Mouse (Mus musculus) common myeloid progenitor, adult 5-6 weeks (primary cell): Measurements from ENCODE around the gene Cd79a. TPM values are rescaled to one million over a fixed set of nuclear protein-coding genes. Genes with fewer than 3 reads are reported as not detected.
A peak's percentile ranks its signal among the peaks of the same experiment; 100 is the strongest.

Experiments used
- ATAC-seq: replicated peaks from 2 replicates; pipeline ENCODE4 v1.8.0; 2016; ENCODE audit warnings: low read depth, mild to moderate bottlenecking, moderate TSS enrichment, inconsistent platforms; ENCODE audit not compliant: poor library complexity, severe bottlenecking
- total RNA-seq: library from RNA; stranded (forward); fragments of 200-1000, 187-1606 nt; gene quantifications from 2 replicates; pipeline ENCODE4 v1.2.3, GENCODE M21; 2017

The Cd79a gene
- total RNA-seq, 1 experiment from 2014 or later, result not detected

- ATAC-seq, result peak; percentile 37
Observed at GRCm38 (mm10) chr7:24907211-24907748, 10.1 kb downstream of the Cd79a start.

GRCm38 (mm10) chr7:24912480-24912879 is 15.3 kb downstream of the Cd79a start:
- ATAC-seq, result no peak

- no peak for ATAC-seq
Observed at GRCm38 (mm10) chr7:24918763-24919323, 21.7 kb downstream of the Cd79a start.

GRCm38 (mm10) chr7:24919728-24920127 is 22.5 kb downstream of the Cd79a start:
- ATAC-seq, result no peak

- no peak for ATAC-seq
Observed at GRCm38 (mm10) chr7:24930475-24930874, 33.3 kb downstream of the Cd79a start.

GRCm38 (mm10) chr7:24931651-24932050 is 34.5 kb downstream of the Cd79a start:
- no peak for ATAC-seq

- no peak for ATAC-seq
Observed at GRCm38 (mm10) chr7:24943641-24944040, 46.5 kb downstream of the Cd79a start.

- ATAC-seq, result peak; percentile 24
Observed at GRCm38 (mm10) chr7:24944257-24944950, 47.2 kb downstream of the Cd79a start, which contains the start of gene Gm4881. TSS of gene Gm4881 (minus strand) at chr7:24944494.

- ATAC-seq, result no peak
Observed at GRCm38 (mm10) chr7:24947316-24948048, 50.3 kb downstream of the Cd79a start.

- no peak for ATAC-seq
Observed at GRCm38 (mm10) chr7:24948774-24949173, 51.6 kb downstream of the Cd79a start.

- peak; percentile 69 for ATAC-seq
Observed at GRCm38 (mm10) chr7:24949958-24950623, 52.9 kb downstream of the Cd79a start.

Other genes starting within 250 kb of the Cd79a start
- not detected in 2 replicates for gene Tex101, start 220.7 kb upstream of the Cd79a start, total RNA-seq
- gene BC049730, start 188.1 kb upstream of the Cd79a start, total RNA-seq, result not detected in 2 replicates
- gene Gm4763, start 170.5 kb upstream of the Cd79a start, total RNA-seq, result not detected in 2 replicates
- gene Cd177, start 137.1 kb upstream of the Cd79a start, total RNA-seq, result 5.7 and 9.7 TPM in 2 replicates
- gene Ceacam10, start 120.2 kb upstream of the Cd79a start, total RNA-seq, result 1.2 TPM in 1 of 2 replicates, not detected in the other
- 34.7 and 43.7 TPM in 2 replicates for gene Gm9844, start 35.2 kb upstream of the Cd79a start, total RNA-seq
- gene Lypd4, start 27.4 kb upstream of the Cd79a start, total RNA-seq, result not detected in 2 replicates
- not detected in 2 replicates for gene Dmrtc2, start 27.3 kb upstream of the Cd79a start, total RNA-seq
- gene Rps19, start 13.0 kb upstream of the Cd79a start, total RNA-seq, result 1,538 and 1,683 TPM in 2 replicates
- gene Arhgef1, start 5.5 kb downstream of the Cd79a start, total RNA-seq, result 43.2 and 54.1 TPM in 2 replicates
- not detected in 2 replicates for gene Gm4881, start 47.1 kb downstream of the Cd79a start, total RNA-seq
- 78.3 and 82.6 TPM in 2 replicates for gene Rabac1, start 75.4 kb downstream of the Cd79a start, total RNA-seq
- 17.1 and 23.8 TPM in 2 replicates for gene Atp1a3, start 108.6 kb downstream of the Cd79a start, total RNA-seq
- gene Grik5, start 175.0 kb downstream of the Cd79a start, total RNA-seq, result 10.4 and 11.5 TPM in 2 replicates
- gene Zfp574, start 175.2 kb downstream of the Cd79a start, total RNA-seq, result 4.8 and 8.4 TPM in 2 replicates